In genomic region chr9:66919981-66920380, GRCm38 (mm10) we compare ENCODE assay signal across 8 mouse cellular contexts. TPM values are rescaled to one million over a fixed set of nuclear protein-coding genes. Genes with fewer than 3 reads are reported as not detected.
A peak's percentile ranks its signal among the peaks of the same experiment; 100 is the strongest.
DNase-seq lines count a peak whose midpoint lies in the region; ATAC-seq and TF ChIP-seq lines count a peak whose summit lies in the region.

No protein-coding gene starts in this region.

- no peak for ATAC-seq in CD4-positive, CD25-positive, alpha-beta regulatory T cell, adult 4 months
- peak; percentile 59; the same call in 1 of the 2 replicates for ATAC-seq in lung, embryonic 14.5 days (ENCODE audit: insufficient read depth)
- ATAC-seq in heart, postnatal 0 days (ENCODE audit: insufficient read depth, low read depth): peak; percentile 48
- ATAC-seq in liver, embryonic 15.5 days (ENCODE audit: insufficient read depth): no peak
- ATAC-seq in stomach, postnatal 0 days (ENCODE audit: low FRiP score, low TSS enrichment): peak; percentile 21; the same call in 1 of the 2 replicates

- no peak for TF ChIP-seq CTCF in lung, embryonic 14.5 days (IDR thresholded peaks at IDR 0.05; ENCODE audit: low read depth)
- TF ChIP-seq CTCF in heart, postnatal 0 days (IDR thresholded peaks at IDR 0.05; ENCODE audit: low read depth): no peak
- TF ChIP-seq CTCF in stomach, postnatal 0 days (IDR thresholded peaks at IDR 0.05; ENCODE audit: low read depth): no peak

- peak overlapping the region; percentile 51 for H3K9ac ChIP-seq in lung, embryonic 14.5 days
- no peak overlapping the region for H3K9ac ChIP-seq in heart, postnatal 0 days (replicated peaks; ENCODE audit: low read depth, low read length)
- H3K9ac ChIP-seq in liver, embryonic 15.5 days: peak overlapping the region; percentile 35; the same call in 1 of the 2 replicates
- 0 out of 2 replicates have a peak overlapping the region, but pooled peaks have one; percentile 41 for H3K9ac ChIP-seq in stomach, postnatal 0 days (ENCODE audit: low read length)

- no peaks in the 10 kb centered on the region for H3K36me3 ChIP-seq in lung, embryonic 14.5 days (ENCODE audit: insufficient read depth)
- no peaks in the 10 kb centered on the region for H3K36me3 ChIP-seq in heart, postnatal 0 days (replicated peaks; ENCODE audit: control insufficient read depth, insufficient read depth, low read length)
- peaks cover 4% of the 10 kb centered on the region; the same call in 1 of the 2 replicates for H3K36me3 ChIP-seq in liver, embryonic 15.5 days (replicated peaks)
- H3K36me3 ChIP-seq in stomach, postnatal 0 days (ENCODE audit: control insufficient read depth, insufficient read depth, low read length): no peaks in the 10 kb centered on the region

- H3K27me3 ChIP-seq in lung, embryonic 14.5 days (ENCODE audit: insufficient read depth, low read length): no peaks in the 10 kb centered on the region
- no peaks in the 10 kb centered on the region for H3K27me3 ChIP-seq in heart, postnatal 0 days (ENCODE audit: control insufficient read depth, insufficient read depth, low read length)
- no peaks in the 10 kb centered on the region for H3K27me3 ChIP-seq in liver, embryonic 15.5 days
- no peaks in the 10 kb centered on the region for H3K27me3 ChIP-seq in stomach, postnatal 0 days (ENCODE audit: control insufficient read depth, insufficient read depth, low read length)

- H3K4me3 ChIP-seq in lung, embryonic 14.5 days (ENCODE audit: low read depth, low read length): peak overlapping the region; percentile 72
- H3K4me3 ChIP-seq in heart, postnatal 0 days (ENCODE audit: low read depth, low read length): peak overlapping the region; percentile 92
- H3K4me3 ChIP-seq in liver, embryonic 15.5 days (replicated peaks): peak overlapping the region; percentile 92
- peak overlapping the region; percentile 92 for H3K4me3 ChIP-seq in stomach, postnatal 0 days (ENCODE audit: low read depth, low read length)

- H3K4me2 ChIP-seq in lung, embryonic 14.5 days: peak overlapping the region; percentile 84
- H3K4me2 ChIP-seq in heart, postnatal 0 days (ENCODE audit: low read depth, low read length): peak overlapping the region; percentile 61
- peak overlapping the region; percentile 92 for H3K4me2 ChIP-seq in liver, embryonic 15.5 days
- peak overlapping the region; percentile 86 for H3K4me2 ChIP-seq in stomach, postnatal 0 days (replicated peaks; ENCODE audit: low read depth)

- peak overlapping the region; percentile 71 for H3K27ac ChIP-seq in lung, embryonic 14.5 days (ENCODE audit: low read depth)
- peak overlapping the region; percentile 34; the same call in 1 of the 2 replicates for H3K27ac ChIP-seq in heart, postnatal 0 days (ENCODE audit: low read depth)
- H3K27ac ChIP-seq in liver, embryonic 15.5 days (replicated peaks): peak overlapping the region; percentile 51
- peak overlapping the region; percentile 69 for H3K27ac ChIP-seq in stomach, postnatal 0 days (replicated peaks)

- peak; percentile 45 for DNase-seq in CD4-positive, CD25-positive, alpha-beta regulatory T cell, adult 2 months (ENCODE audit: low read depth, low spot score)
- DNase-seq in lung, embryonic 14.5 days: no peak
- DNase-seq in lung, postnatal 25 days (ENCODE audit: low spot score): no peak
- DNase-seq in heart, postnatal 0 days (ENCODE audit: low spot score): no peak
- no peak for DNase-seq in stomach, postnatal 0 days (ENCODE audit: low spot score)
- no peak for DNase-seq in gastrocnemius, adult 18-20 months (ENCODE audit: low spot score)

- no peak for TF ChIP-seq EP300 in heart, postnatal 0 days (IDR thresholded peaks at IDR 0.05; ENCODE audit: low read depth)
- no peak for TF ChIP-seq EP300 in stomach, postnatal 0 days (optimal IDR thresholded peaks at IDR 0.05)

- no peaks in the 10 kb centered on the region for H3K9me3 ChIP-seq in lung, embryonic 14.5 days (ENCODE audit: low read depth, low read length)
- H3K9me3 ChIP-seq in heart, postnatal 0 days (replicated peaks; ENCODE audit: control insufficient read depth, low read length): no peaks in the 10 kb centered on the region
- H3K9me3 ChIP-seq in liver, embryonic 15.5 days (replicated peaks): no peaks in the 10 kb centered on the region
- H3K9me3 ChIP-seq in stomach, postnatal 0 days (ENCODE audit: control insufficient read depth, low read length): no peaks in the 10 kb centered on the region

- under 1% methylated on average over 14 of the region's 14 CpGs for WGBS in lung, embryonic 14.5 days
- under 1% methylated on average over 14 of the region's 14 CpGs for WGBS in heart, postnatal 0 days
- WGBS in liver, embryonic 15.5 days (ENCODE audit: insufficient replicate concordance): under 1% methylated on average over 14 of the region's 14 CpGs
- under 1% methylated on average over 14 of the region's 14 CpGs for WGBS in stomach, postnatal 0 days

- H3K4me1 ChIP-seq in lung, embryonic 14.5 days (ENCODE audit: insufficient read depth): peaks cover 17% of the 10 kb centered on the region
- peaks cover 23% of the 10 kb centered on the region for H3K4me1 ChIP-seq in heart, postnatal 0 days (ENCODE audit: control insufficient read depth, insufficient read depth)
- H3K4me1 ChIP-seq in liver, embryonic 15.5 days (replicated peaks): peaks cover 46% of the 10 kb centered on the region
- no peaks in the 10 kb centered on the region for H3K4me1 ChIP-seq in stomach, postnatal 0 days (replicated peaks; ENCODE audit: control insufficient read depth, insufficient read depth)

RNA-seq across cellular contexts. Expression of gene Rab8b, which starts 0.5 kb away (rescaled TPM):
- 100 to 1,000 TPM; 138 to 179 TPM for polyA plus RNA-seq in CD4-positive, CD25-positive, alpha-beta regulatory T cell, adult 4 months (2017; shearing (Covaris generic))
- 29.9 and 35.0 TPM in 2 replicates for polyA plus RNA-seq in lung, embryonic 14.5 days (2014; fragmentation: Nextera tagmentation; extraction: Ambion mirVana)
- 9.8 and 11.4 TPM in 2 replicates for total RNA-seq in heart, postnatal 0 days (2014; rRNA removed; ENCODE audit: low replicate concordance)
- 8.6 and 9.5 TPM in 2 replicates for polyA plus RNA-seq in heart, postnatal 0 days (2015; fragmentation: Nextera tagmentation; extraction: Ambion mirVana)
- 28.9 and 29.2 TPM in 2 replicates for polyA plus RNA-seq in liver, embryonic 15.5 days (2015; fragmentation: Nextera tagmentation; extraction: Ambion mirVana)
- polyA plus RNA-seq in stomach, postnatal 0 days (2015; fragmentation: Nextera tagmentation; extraction: Ambion mirVana): 9.2 and 9.4 TPM in 2 replicates
- total RNA-seq in gastrocnemius, adult 18-20 months (2021): 1 to 10 TPM; 4.9 to 6.5 TPM

RNA-seq across cellular contexts. Expression of gene Rps27l, which starts 25.9 kb away (rescaled TPM):
- polyA plus RNA-seq in CD4-positive, CD25-positive, alpha-beta regulatory T cell, adult 4 months (2017; shearing (Covaris generic)): 100 to 1,000 TPM; 155 to 182 TPM
- 656 and 719 TPM in 2 replicates for polyA plus RNA-seq in lung, embryonic 14.5 days (2014; fragmentation: Nextera tagmentation; extraction: Ambion mirVana)
- total RNA-seq in heart, postnatal 0 days (2014; rRNA removed; ENCODE audit: low replicate concordance): 204 and 235 TPM in 2 replicates
- 568 and 607 TPM in 2 replicates for polyA plus RNA-seq in heart, postnatal 0 days (2015; fragmentation: Nextera tagmentation; extraction: Ambion mirVana)
- polyA plus RNA-seq in liver, embryonic 15.5 days (2015; fragmentation: Nextera tagmentation; extraction: Ambion mirVana): 368 and 453 TPM in 2 replicates
- polyA plus RNA-seq in stomach, postnatal 0 days (2015; fragmentation: Nextera tagmentation; extraction: Ambion mirVana): 768 and 843 TPM in 2 replicates
- total RNA-seq in gastrocnemius, adult 18-20 months (2021): 100 to 1,000 TPM; 218 to 220 TPM

RNA-seq across cellular contexts. Expression of gene Lactb, which starts 55.3 kb away (rescaled TPM):
- 1 to 10 TPM; 3.0 to 5.8 TPM for polyA plus RNA-seq in CD4-positive, CD25-positive, alpha-beta regulatory T cell, adult 4 months (2017; shearing (Covaris generic))
- polyA plus RNA-seq in lung, embryonic 14.5 days (2014; fragmentation: Nextera tagmentation; extraction: Ambion mirVana): 8.7 and 9.8 TPM in 2 replicates
- total RNA-seq in heart, postnatal 0 days (2014; rRNA removed; ENCODE audit: low replicate concordance): 6.4 and 14.5 TPM in 2 replicates
- polyA plus RNA-seq in heart, postnatal 0 days (2015; fragmentation: Nextera tagmentation; extraction: Ambion mirVana): 12.2 and 13.8 TPM in 2 replicates
- polyA plus RNA-seq in liver, embryonic 15.5 days (2015; fragmentation: Nextera tagmentation; extraction: Ambion mirVana): 4.7 and 4.8 TPM in 2 replicates
- polyA plus RNA-seq in stomach, postnatal 0 days (2015; fragmentation: Nextera tagmentation; extraction: Ambion mirVana): 11.8 and 12.2 TPM in 2 replicates
- total RNA-seq in gastrocnemius, adult 18-20 months (2021): 10 to 100 TPM; 22.5 to 22.6 TPM

Comparison
In these comparisons a context has a peak if more than half of its experiments do, and no peak if none do; other contexts are left out.
1. ATAC-seq: peak in lung, embryonic 14.5 days (single experiment), heart, postnatal 0 days (single experiment) and stomach, postnatal 0 days (single experiment); none in CD4-positive, CD25-positive, alpha-beta regulatory T cell, adult 4 months (single experiment) and liver, embryonic 15.5 days (single experiment).
2. Peak in every context shown above with its lines, with median percentiles within 50 percentile points of each other: H3K27ac ChIP-seq, H3K4me2 ChIP-seq and H3K4me3 ChIP-seq.